In the genomic region with DNA sequence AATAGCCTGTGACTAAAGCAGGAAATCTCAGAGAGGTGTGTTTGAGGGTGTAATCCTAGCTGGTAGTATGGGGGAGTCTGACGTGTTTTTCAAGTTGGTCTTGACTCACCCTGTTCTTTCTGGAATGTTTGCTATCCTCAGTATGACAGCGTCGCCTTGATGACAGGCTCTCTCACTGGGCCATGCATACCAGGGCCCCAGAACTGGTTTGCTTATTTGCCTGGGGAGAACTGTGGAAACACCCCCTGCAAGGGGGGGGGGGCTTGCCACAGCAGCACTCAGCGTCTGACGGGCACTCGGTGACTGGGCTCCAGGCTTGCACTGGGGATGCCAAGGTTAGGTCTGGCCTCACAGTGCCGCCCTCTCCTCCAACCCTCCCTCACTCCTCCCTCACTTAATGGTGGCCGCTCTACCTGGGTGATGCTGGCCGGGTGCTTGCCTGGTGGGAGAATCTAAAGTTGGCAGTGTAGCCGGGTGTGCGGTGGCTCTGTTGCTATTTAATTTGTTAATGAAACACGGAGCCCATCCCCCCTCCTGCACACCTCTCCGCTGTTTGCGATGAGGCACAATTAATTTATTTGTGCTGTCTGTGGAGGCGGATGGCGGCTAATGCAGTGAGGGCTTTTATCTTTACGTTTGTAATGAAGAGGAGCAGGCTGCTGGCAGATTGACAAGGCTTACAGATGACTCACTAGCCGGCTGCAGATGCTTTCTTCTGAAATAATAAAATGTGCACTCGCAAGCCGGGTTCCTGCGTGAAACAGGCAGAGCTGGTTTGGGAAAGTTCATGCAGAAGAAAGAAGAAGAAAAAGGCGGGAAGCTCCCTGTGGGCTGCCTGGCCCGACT, we compare ENCODE assay signal across 8 mouse cellular contexts. TPM values are rescaled to one million over a fixed set of nuclear protein-coding genes. Genes with fewer than 3 reads are reported as not detected.
DNase-seq lines count a peak whose midpoint lies in the region; ATAC-seq and TF ChIP-seq lines count a peak whose summit lies in the region.

No protein-coding gene starts in this region.

- WGBS in forebrain, embryonic 12.5 days, result 9% methylated on average over 22 of the region's 23 CpGs
- 9% methylated on average over 23 of the region's 23 CpGs for WGBS in hindbrain, embryonic 13.5 days
- WGBS in small intestine, adult 2 months, result 8% methylated on average over 23 of the region's 23 CpGs
- 27% methylated on average over 23 of the region's 23 CpGs for WGBS in thymus, adult 2 months

- TF ChIP-seq POLR2A in brain, embryonic 14.5 days (IDR thresholded peaks at IDR 0.05; ENCODE audit: borderline replicate concordance, extremely low read depth, insufficient read depth, insufficient read length, poor library complexity, severe bottlenecking), result no peak
- no peak for TF ChIP-seq POLR2A in small intestine, adult 2 months (IDR thresholded peaks at IDR 0.05; ENCODE audit: low read depth, low read length)
- TF ChIP-seq POLR2A in thymus, adult 2 months (IDR thresholded peaks at IDR 0.05; ENCODE audit: control insufficient read depth, extremely low read depth, insufficient read depth, low read length, poor library complexity), result no peak

- H3K4me3 ChIP-seq in forebrain, embryonic 12.5 days (replicated peaks), result peak overlapping the region; percentile 13; the same call in 1 of the 2 replicates
- peak overlapping the region; percentile 27 for H3K4me3 ChIP-seq in hindbrain, embryonic 13.5 days
- H3K4me3 ChIP-seq in small intestine, adult 2 months (ENCODE audit: low read depth, low read length), result peak overlapping the region; percentile 0
- no peak overlapping the region for H3K4me3 ChIP-seq in thymus, adult 2 months (ENCODE audit: control insufficient read depth, insufficient read depth, low read length)

- H3K27ac ChIP-seq in forebrain, embryonic 12.5 days, result peak overlapping the region; percentile 69
- peak overlapping the region; percentile 81 for H3K27ac ChIP-seq in hindbrain, embryonic 13.5 days
- H3K27ac ChIP-seq in small intestine, adult 2 months (ENCODE audit: insufficient read depth, low read depth, low read length), result no peak overlapping the region
- no peak overlapping the region for H3K27ac ChIP-seq in thymus, adult 2 months (ENCODE audit: control insufficient read depth, insufficient read depth, low read length)

- no peaks in the 10 kb centered on the region for H3K36me3 ChIP-seq in forebrain, embryonic 12.5 days (replicated peaks)
- no peaks in the 10 kb centered on the region for H3K36me3 ChIP-seq in hindbrain, embryonic 13.5 days
- no peaks in the 10 kb centered on the region for H3K36me3 ChIP-seq in small intestine, adult 2 months (ENCODE audit: control insufficient read depth, insufficient read depth, low read length)
- H3K36me3 ChIP-seq in thymus, adult 2 months (ENCODE audit: control insufficient read depth, insufficient read depth, low read length), result no peaks in the 10 kb centered on the region

- no peak for TF ChIP-seq CTCF in brain, embryonic 14.5 days (IDR thresholded peaks at IDR 0.05; ENCODE audit: borderline replicate concordance, extremely low read depth, insufficient read depth, insufficient read length)
- TF ChIP-seq CTCF in small intestine, adult 2 months (IDR thresholded peaks at IDR 0.05; ENCODE audit: extremely low read depth, insufficient read length, insufficient replicate concordance, low read depth, low read length), result no peak
- no peak for TF ChIP-seq CTCF in thymus, adult 2 months (IDR thresholded peaks at IDR 0.05; ENCODE audit: borderline replicate concordance, control insufficient read depth, extremely low read depth, insufficient read depth, low read length, poor library complexity)

- peaks cover 52% of the 10 kb centered on the region for H3K4me1 ChIP-seq in forebrain, embryonic 12.5 days
- H3K4me1 ChIP-seq in hindbrain, embryonic 13.5 days (replicated peaks), result peaks cover 57% of the 10 kb centered on the region
- H3K4me1 ChIP-seq in small intestine, adult 2 months (ENCODE audit: control insufficient read depth, insufficient read depth, insufficient read length, low read length), result peaks cover 18% of the 10 kb centered on the region
- no peaks in the 10 kb centered on the region for H3K4me1 ChIP-seq in thymus, adult 2 months (replicated peaks; ENCODE audit: control insufficient read depth, insufficient read depth, low read length)

- peak; percentile 91 for DNase-seq in MN1 (ENCODE audit: low spot score)
- DNase-seq in brain, embryonic 14.5 days (ENCODE audit: low read depth), result peak; percentile 91
- peak; percentile 34 to 49 for DNase-seq in layer of hippocampus, postnatal 10 days (ENCODE audit: low spot score in 2 of 2)
- peak; percentile 66 for DNase-seq in lung, postnatal 25 days (ENCODE audit: low spot score)
- DNase-seq in thymus, adult 2 months, result no peak

- H3K4me2 ChIP-seq in forebrain, embryonic 12.5 days, result peak overlapping the region; percentile 48
- H3K4me2 ChIP-seq in hindbrain, embryonic 13.5 days, result peak overlapping the region; percentile 55

- peak; percentile 71 for ATAC-seq in forebrain, embryonic 12.5 days (ENCODE audit: low FRiP score)
- peak; percentile 62 for ATAC-seq in hindbrain, embryonic 13.5 days (ENCODE audit: low FRiP score)

- peak overlapping the region; percentile 43 for H3K9ac ChIP-seq in forebrain, embryonic 12.5 days
- peak overlapping the region; percentile 60 for H3K9ac ChIP-seq in hindbrain, embryonic 13.5 days

- H3K27me3 ChIP-seq in forebrain, embryonic 12.5 days, result no peaks in the 10 kb centered on the region
- no peaks in the 10 kb centered on the region for H3K27me3 ChIP-seq in hindbrain, embryonic 13.5 days
- no peaks in the 10 kb centered on the region for H3K27me3 ChIP-seq in small intestine, adult 2 months (ENCODE audit: control insufficient read depth, insufficient read depth, low read length)
- H3K27me3 ChIP-seq in thymus, adult 2 months (ENCODE audit: control insufficient read depth, insufficient read depth, low read length), result no peaks in the 10 kb centered on the region; the same call in 1 of the 2 replicates

- no peaks in the 10 kb centered on the region for H3K9me3 ChIP-seq in forebrain, embryonic 12.5 days
- no peaks in the 10 kb centered on the region for H3K9me3 ChIP-seq in hindbrain, embryonic 13.5 days

RNA-seq across cellular contexts. Expression of a gene that starts 41.2 kb away (rescaled TPM):
- 21.2 and 27.2 TPM in 2 replicates for polyA plus RNA-seq in brain, embryonic 14.5 days (2012; rRNA removed)
- polyA plus RNA-seq in forebrain, embryonic 12.5 days (2016; fragmentation: Nextera tagmentation; extraction: Ambion mirVana), result 20.7 and 28.3 TPM in 2 replicates
- polyA plus RNA-seq in hindbrain, embryonic 13.5 days (2015; fragmentation: Nextera tagmentation; extraction: Ambion mirVana), result 20.5 and 21.5 TPM in 2 replicates
- total RNA-seq in layer of hippocampus, postnatal 10 days (2021), result 10 to 100 TPM; 32.2 to 33.0 TPM
- 3.7 and 4.0 TPM in 2 replicates for polyA plus RNA-seq in small intestine, adult 2 months (2012; rRNA removed)
- 3.2 and 4.4 TPM in 2 replicates for polyA plus RNA-seq in thymus, adult 2 months (2012; rRNA removed)

Comparison
In these comparisons a context has a peak if more than half of its experiments do, and no peak if none do; other contexts are left out.
1. H3K27ac ChIP-seq: peak in forebrain, embryonic 12.5 days (single experiment) and hindbrain, embryonic 13.5 days (single experiment); none in small intestine, adult 2 months (single experiment) and thymus, adult 2 months (single experiment).